ENCODE assay signal across 8 mouse cellular contexts in genomic region chr12:36040571-36041280, GRCm38 (mm10). TPM values are rescaled to one million over a fixed set of nuclear protein-coding genes. Genes with fewer than 3 reads are reported as not detected.
A peak's percentile ranks its signal among the peaks of the same experiment; 100 is the strongest.
DNase-seq lines count a peak whose midpoint lies in the region; ATAC-seq and TF ChIP-seq lines count a peak whose summit lies in the region.

No protein-coding gene starts in this region.

- no peak overlapping the region for H3K9ac ChIP-seq in embryonic facial prominence, embryonic 11.5 days (replicated peaks; ENCODE audit: low read length)
- H3K9ac ChIP-seq in intestine, embryonic 14.5 days (ENCODE audit: low read length) = no peak overlapping the region

- no peak overlapping the region for H3K27ac ChIP-seq in embryonic facial prominence, embryonic 11.5 days (replicated peaks; ENCODE audit: low read depth, low read length)
- H3K27ac ChIP-seq in intestine, embryonic 14.5 days (ENCODE audit: low read depth) = no peak overlapping the region

- peak overlapping the region; percentile 90 for H3K4me3 ChIP-seq in embryonic facial prominence, embryonic 11.5 days (ENCODE audit: low read depth, low read length)
- H3K4me3 ChIP-seq in intestine, embryonic 14.5 days (ENCODE audit: low read depth, low read length) = peak overlapping the region; percentile 76
- H3K4me3 ChIP-seq in myocyte = no peak overlapping the region

- TF ChIP-seq POLR2A in myocyte (IDR thresholded peaks at IDR 0.05; ENCODE audit: insufficient read length, low read depth) = no peak

- no peaks in the 10 kb centered on the region for H3K36me3 ChIP-seq in embryonic facial prominence, embryonic 11.5 days (replicated peaks; ENCODE audit: control insufficient read depth, insufficient read depth, low read depth, low read length)
- H3K36me3 ChIP-seq in intestine, embryonic 14.5 days (ENCODE audit: control insufficient read depth, insufficient read depth, low read length) = no peaks in the 10 kb centered on the region
- H3K36me3 ChIP-seq in myocyte (ENCODE audit: control insufficient read depth, insufficient read depth) = no peaks in the 10 kb centered on the region

- peak overlapping the region; percentile 89; the same call in 1 of the 2 replicates for H3K4me2 ChIP-seq in embryonic facial prominence, embryonic 11.5 days (ENCODE audit: low read depth, low read length)
- peak overlapping the region; percentile 93 for H3K4me2 ChIP-seq in intestine, embryonic 14.5 days (ENCODE audit: low read length)
- H3K4me2 ChIP-seq in myocyte (ENCODE audit: low read depth) = peak overlapping the region; percentile 78

- H3K9me3 ChIP-seq in embryonic facial prominence, embryonic 11.5 days (replicated peaks; ENCODE audit: control insufficient read depth, low read length) = no peaks in the 10 kb centered on the region
- H3K9me3 ChIP-seq in intestine, embryonic 14.5 days (ENCODE audit: control insufficient read depth, low read length) = no peaks in the 10 kb centered on the region

- no peak for ATAC-seq in embryonic facial prominence, embryonic 11.5 days (replicated peaks; ENCODE audit: insufficient number of reproducible peaks, low FRiP score, low TSS enrichment, low read depth)
- no peak for ATAC-seq in intestine, embryonic 14.5 days (replicated peaks; ENCODE audit: low FRiP score, low TSS enrichment, low read depth)

- DNase-seq in right cerebral cortex, adult 18-20 months = peak; percentile 18
- no peak for DNase-seq in right cerebral cortex, postnatal 4 days
- DNase-seq in embryonic facial prominence, embryonic 11.5 days (ENCODE audit: low spot score) = peak; percentile 29
- no peak for DNase-seq in intestine, embryonic 14.5 days (ENCODE audit: low spot score)
- no peak for DNase-seq in testis, postnatal 14 days (ENCODE audit: low spot score)
- DNase-seq in testis, postnatal 10 days (ENCODE audit: low spot score) = no peak
- no peak for DNase-seq in spleen, adult 12 weeks (ENCODE audit: low spot score)

- no peak overlapping the region for H3ac ChIP-seq in myocyte (ENCODE audit: control insufficient read depth, insufficient read length)

- H3K27me3 ChIP-seq in embryonic facial prominence, embryonic 11.5 days (ENCODE audit: control insufficient read depth, insufficient read depth, low read length) = no peaks in the 10 kb centered on the region
- H3K27me3 ChIP-seq in intestine, embryonic 14.5 days (replicated peaks; ENCODE audit: control insufficient read depth, insufficient read depth, low read length) = no peaks in the 10 kb centered on the region
- H3K27me3 ChIP-seq in myocyte (ENCODE audit: control insufficient read depth, insufficient read depth, insufficient read length) = peaks cover 7% of the 10 kb centered on the region

- H3K4me1 ChIP-seq in embryonic facial prominence, embryonic 11.5 days (ENCODE audit: control insufficient read depth, insufficient read depth, low read length) = no peaks in the 10 kb centered on the region
- H3K4me1 ChIP-seq in intestine, embryonic 14.5 days (replicated peaks; ENCODE audit: control insufficient read depth, insufficient read depth, low read length) = 0 out of 2 replicates have a peak, but pooled peaks cover 7% of the 10 kb centered on the region

- WGBS in embryonic facial prominence, embryonic 11.5 days = 48% methylated on average over 10 of the region's 10 CpGs
- WGBS in intestine, embryonic 14.5 days = 53% methylated on average over 10 of the region's 10 CpGs

- no peaks in the 10 kb centered on the region for H3K79me2 ChIP-seq in myocyte (ENCODE audit: control insufficient read depth, insufficient read depth)

TF ChIP-seq in myocyte, 11 proteins besides CTCF, POLR2A, EP300 and RAD21:
- TF ChIP-seq USF1 (IDR thresholded peaks at IDR 0.05; ENCODE audit: low read depth) (no peak), TCF12 (IDR thresholded peaks at IDR 0.05; ENCODE audit: insufficient read depth, poor library complexity, severe bottlenecking) (no peak), MYOD1 (IDR thresholded peaks at IDR 0.05; ENCODE audit: control insufficient read depth in 1 of 3, insufficient read length in 2 of 3, low read depth in 2 of 3) (no peak), TCF3 (IDR thresholded peaks at IDR 0.05; ENCODE audit: insufficient read length, low read depth) (no peak), POLR2AphosphoS2 (IDR thresholded peaks at IDR 0.05; ENCODE audit: insufficient read length, low read depth) (no peak), E2F4 (IDR thresholded peaks at IDR 0.05; ENCODE audit: insufficient read depth) (no peak), REST (IDR thresholded peaks at IDR 0.05; ENCODE audit: insufficient read depth, insufficient read length) (no peak), MYOG (IDR thresholded peaks at IDR 0.05; ENCODE audit: control insufficient read depth in 1 of 3, insufficient read depth in 1 of 3, insufficient read length in 2 of 3, low read depth in 2 of 3) (no peak), CEBPB (IDR thresholded peaks at IDR 0.05; ENCODE audit: insufficient read depth, poor library complexity, severe bottlenecking) (no peak), SRF (IDR thresholded peaks at IDR 0.05; ENCODE audit: control insufficient read depth, insufficient read length, low read depth) (no peak), MAX (IDR thresholded peaks at IDR 0.05; ENCODE audit: low read depth) (no peak)

RNA-seq across cellular contexts. Expression of gene Tspan13, which starts 1.6 kb away (rescaled TPM):
- 87.2 and 94.7 TPM in 2 replicates for polyA plus RNA-seq in embryonic facial prominence, embryonic 11.5 days (2014; fragmentation: Nextera tagmentation; extraction: Ambion mirVana)
- 90.6 and 97.3 TPM in 2 replicates for polyA plus RNA-seq in intestine, embryonic 14.5 days (2014; fragmentation: Nextera tagmentation; extraction: Ambion mirVana)
- polyA plus RNA-seq in myocyte (2012; fragmentation: generic; extraction: Trizol) = 7.6 TPM

RNA-seq across cellular contexts. Expression of gene Agr2, which starts 48.0 kb away (rescaled TPM):
- not detected in 2 replicates for polyA plus RNA-seq in embryonic facial prominence, embryonic 11.5 days (2014; fragmentation: Nextera tagmentation; extraction: Ambion mirVana)
- polyA plus RNA-seq in intestine, embryonic 14.5 days (2014; fragmentation: Nextera tagmentation; extraction: Ambion mirVana) = 33.5 and 64.9 TPM in 2 replicates
- not detected for polyA plus RNA-seq in myocyte (2012; fragmentation: generic; extraction: Trizol)

Comparison
In these comparisons a context has a peak if more than half of its experiments do, and no peak if none do; other contexts are left out.
1. DNase-seq: peak in right cerebral cortex, adult 18-20 months (single experiment) and embryonic facial prominence, embryonic 11.5 days (single experiment); none in right cerebral cortex, postnatal 4 days (single experiment), intestine, embryonic 14.5 days (single experiment), testis, postnatal 14 days (single experiment), testis, postnatal 10 days (single experiment) and spleen, adult 12 weeks (single experiment).
2. RNA of gene Tspan13, which starts 1.6 kb away (polyA plus RNA-seq): 90.6 to 97.3 TPM in intestine, embryonic 14.5 days and 87.2 to 94.7 TPM in embryonic facial prominence, embryonic 11.5 days; 7.6 TPM in myocyte (single experiment); every median in the first group is over 10 times any median in the second.
3. RNA of gene Agr2, which starts 48.0 kb away (polyA plus RNA-seq): 33.5 to 64.9 TPM in intestine, embryonic 14.5 days; not detected in embryonic facial prominence, embryonic 11.5 days and not detected in myocyte (single experiment); every median in the first group is over 10 times any median in the second.
4. Peak in every context shown above with its lines, with median percentiles within 50 percentile points of each other: H3K4me2 ChIP-seq.